Mouse (Mus musculus): ENCODE data around the gene E2f6. TPM values are rescaled to one million over a fixed set of nuclear protein-coding genes. Genes with fewer than 3 reads are reported as not detected.

E2f6 gene
- total RNA-seq, 2 experiments from 2014 or later = 57.2 to 60.9 TPM

GRCm38 (mm10) chr12:16873549-16873948 lies 62.8 kb downstream of the E2f6 start:
- no peak for DNase-seq

GRCm38 (mm10) chr12:16874086-16874485 lies 63.3 kb downstream of the E2f6 start:
- DNase-seq = peak; percentile 51

- DNase-seq = no peak
Measured at GRCm38 (mm10) chr12:16875269-16875668, 64.5 kb downstream of the E2f6 start.

GRCm38 (mm10) chr12:16875678-16876077 lies 64.9 kb downstream of the E2f6 start:
- no peak for DNase-seq

GRCm38 (mm10) chr12:16876667-16877066 lies 65.9 kb downstream of the E2f6 start:
- DNase-seq = no peak

- DNase-seq = no peak
Measured at GRCm38 (mm10) chr12:16877141-16877540, 66.4 kb downstream of the E2f6 start.

GRCm38 (mm10) chr12:16877679-16878078 lies 66.9 kb downstream of the E2f6 start:
- DNase-seq = no peak

GRCm38 (mm10) chr12:16879369-16879768 lies 68.6 kb downstream of the E2f6 start:
- no peak for DNase-seq

- no peak for DNase-seq
Measured at GRCm38 (mm10) chr12:16880077-16880476, 69.3 kb downstream of the E2f6 start.

GRCm38 (mm10) chr12:16882442-16882841 lies 71.7 kb downstream of the E2f6 start:
- no peak for DNase-seq

GRCm38 (mm10) chr12:16883111-16883510 lies 72.3 kb downstream of the E2f6 start:
- DNase-seq = no peak

- no peak for DNase-seq
Measured at GRCm38 (mm10) chr12:16884534-16884933, 73.8 kb downstream of the E2f6 start.

- DNase-seq = no peak
Measured at GRCm38 (mm10) chr12:16886354-16886753, 75.6 kb downstream of the E2f6 start.

Small RNA genes lying within 50 kb of the gene (microRNA-seq; reads per million reads assigned to microRNA genes)
- gene Gm44305 = 0 reads per million in 2 experiments

Other genes with a start within 250 kb of the E2f6 start
- gene Lpin1, start 200.0 kb upstream of the E2f6 start, total RNA-seq (2021) = 10 to 100 TPM; 29.6 to 48.0 TPM
- gene Ntsr2, start 157.6 kb upstream of the E2f6 start, total RNA-seq (2021) = 1 to 10 TPM; 1.3 to 1.9 TPM
- gene Greb1, start 10.1 kb upstream of the E2f6 start, total RNA-seq (2021) = under 1 TPM; 0.59 to 0.66 TPM
- gene Rock2, start 83.9 kb downstream of the E2f6 start, total RNA-seq (2021) = 100 to 1,000 TPM; 102 to 115 TPM
- 1 to 10 TPM; 1.8 to 2.4 TPM for gene Pqlc3, start 189.4 kb downstream of the E2f6 start, total RNA-seq (2021)
- gene 2410004P03Rik, start 200.8 kb downstream of the E2f6 start, total RNA-seq (2021) = not detected